Mouse (Mus musculus): ENCODE data around the gene Dthd1. TPM values are rescaled to one million over a fixed set of nuclear protein-coding genes. Genes with fewer than 3 reads are reported as not detected.

Gene Dthd1
- not detected for total RNA-seq (2023)

GRCm38 (mm10) chr5:62813402-62814071 lies at the start of gene Dthd1:
TSS of gene Dthd1 (plus strand) at chr5:62813823.

GRCm38 (mm10) chr5:62765784-62766701 lies 47.6 kb upstream of the Dthd1 start, which contains the start of gene Arap2:
TSS of gene Arap2 (minus strand) at chr5:62766159.

Other genes with a start within 250 kb of the Dthd1 start
- 1 to 10 TPM; 4.1 to 5.0 TPM for gene Arap2, start 47.7 kb upstream of the Dthd1 start, total RNA-seq (2023)

All from neutrophil, adult 83 days (primary cell).